Mouse (Mus musculus) liver, adult 2 months (tissue): ENCODE data around the gene Gpd1.

Source experiments
- CTCF ChIP-seq: fragments of 200-500 bp; IDR thresholded peaks from 2 replicates; pipeline ENCODE4 v1.5.1; 2011; ENCODE audit warnings: low read depth, low read length, control low read depth
- POLR2A ChIP-seq: fragments of 200-500 bp; IDR thresholded peaks from 2 replicates; pipeline ENCODE4 v1.6.1; 2011; ENCODE audit warnings: low read length, control low read depth; ENCODE audit not compliant: insufficient read depth; ENCODE audit errors: extremely low read depth

DNA sequence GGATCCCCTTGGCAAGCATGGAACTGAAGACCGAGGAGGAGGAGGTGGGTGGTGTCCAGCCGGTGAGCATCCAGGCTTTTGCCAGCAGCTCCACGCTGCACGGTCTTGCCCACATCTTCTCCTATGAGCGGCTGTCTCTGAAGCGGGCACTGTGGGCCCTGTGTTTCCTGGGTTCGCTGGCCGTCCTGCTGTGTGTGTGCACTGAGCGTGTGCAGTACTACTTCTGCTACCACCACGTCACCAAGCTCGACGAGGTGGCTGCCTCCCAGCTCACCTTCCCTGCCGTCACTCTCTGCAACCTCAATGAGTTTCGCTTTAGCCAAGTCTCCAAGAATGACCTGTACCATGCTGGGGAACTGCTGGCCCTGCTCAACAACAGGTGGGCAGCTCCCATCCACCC, 45.5 kb upstream of the Gpd1 start:
- TF ChIP-seq CTCF (no peak), POLR2A (no peak)
